Mouse (Mus musculus) layer of hippocampus, postnatal 14 days (tissue): Measurements from ENCODE around the gene Pbx3. TPM values are rescaled to one million over a fixed set of nuclear protein-coding genes. Genes with fewer than 3 reads are reported as not detected.
A peak's percentile ranks its signal among the peaks of the same experiment; 100 is the strongest.

Source experiments
- DNase-seq, 2 experiments: peaks; one replicate each; pipeline ENCODE4 v3.0.0; 2021 to 2022; ENCODE audit warnings: low spot score in 2 of 2, mixed read lengths in 1 of 2
- total RNA-seq, 2 experiments: library from RNA; stranded (reverse); gene quantifications; 2 replicates each; pipeline ENCODE4 v1.2.3; 2021

Pbx3 gene
- total RNA-seq, 2 experiments from 2014 or later, result 6.3 to 9.3 TPM

DNA sequence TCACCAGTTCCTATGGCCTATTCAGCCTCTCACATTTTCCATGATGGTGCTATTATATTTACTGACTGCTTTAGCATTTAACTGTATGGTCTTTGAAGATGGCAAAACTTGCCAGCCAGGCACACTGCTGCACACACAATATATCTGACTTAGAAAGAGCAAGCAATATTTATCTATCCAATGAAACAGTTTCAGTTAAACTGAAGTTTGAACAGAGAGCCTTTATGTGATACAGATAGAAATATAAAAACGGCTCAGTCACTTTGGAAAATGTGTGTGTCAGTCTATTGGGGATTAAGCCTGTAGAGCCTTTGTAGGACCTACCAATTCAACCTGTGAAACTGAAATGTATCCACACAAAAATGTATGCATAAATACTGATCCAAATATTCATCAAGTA, 74.3 kb downstream of the Pbx3 start:
- no peak for DNase-seq

DNA sequence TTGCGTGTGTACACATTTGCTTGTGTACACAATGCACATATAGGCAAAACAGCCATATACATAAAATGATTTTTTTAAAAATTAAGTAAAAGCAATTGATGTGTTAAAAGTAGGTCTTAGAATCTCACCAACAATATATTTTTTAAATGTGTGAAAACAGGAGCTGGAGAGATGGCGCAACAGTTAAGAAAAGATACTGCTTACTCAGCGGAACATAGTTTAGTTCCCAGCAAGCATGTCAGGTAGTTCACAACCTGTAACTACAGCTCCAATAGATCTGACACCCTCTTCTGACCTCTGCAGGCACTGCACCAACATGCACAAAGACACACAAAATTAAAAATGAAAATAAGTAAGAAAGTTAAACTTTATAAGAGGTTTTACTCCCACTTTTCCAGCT, 74.7 kb downstream of the Pbx3 start:
- no peak for DNase-seq

DNA sequence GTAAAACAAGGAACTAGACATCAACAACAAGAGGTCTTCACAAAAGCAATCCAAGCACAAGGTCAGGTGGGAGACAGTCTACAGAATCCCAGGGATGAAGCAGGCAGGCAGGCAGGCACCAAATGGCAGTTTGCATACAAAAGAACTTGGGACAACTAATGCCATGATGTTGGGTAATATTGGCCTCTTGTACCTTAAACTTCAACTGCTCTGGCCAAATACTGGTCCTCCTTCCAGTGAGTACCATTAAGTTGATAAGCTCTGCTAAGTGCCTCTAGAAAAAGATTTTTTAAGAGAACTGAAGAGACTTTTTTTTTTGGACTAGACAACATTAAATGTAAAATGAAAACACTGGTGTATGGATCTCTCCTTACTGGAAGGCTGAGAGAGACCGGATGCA, 83.2 kb downstream of the Pbx3 start:
- DNase-seq, result no peak

DNA sequence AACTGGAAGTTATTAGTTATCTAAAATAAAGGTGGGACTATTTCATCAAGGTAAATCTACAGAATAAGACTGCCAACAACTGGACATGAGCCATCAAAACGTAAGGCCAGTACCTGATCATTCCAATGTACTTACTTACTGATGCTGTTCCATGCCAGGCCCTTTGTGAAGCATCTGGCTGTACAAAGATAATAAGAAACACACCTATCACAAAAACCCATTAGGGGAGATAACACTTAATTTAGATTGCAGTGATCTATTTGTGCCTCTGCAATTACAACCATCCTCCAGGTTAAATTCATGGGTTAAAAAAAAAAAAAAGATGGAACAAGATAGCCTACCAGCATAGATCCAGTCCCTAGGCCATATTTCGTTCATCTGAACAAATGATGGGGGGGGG, 88.7 kb downstream of the Pbx3 start:
- DNase-seq, result no peak

DNA sequence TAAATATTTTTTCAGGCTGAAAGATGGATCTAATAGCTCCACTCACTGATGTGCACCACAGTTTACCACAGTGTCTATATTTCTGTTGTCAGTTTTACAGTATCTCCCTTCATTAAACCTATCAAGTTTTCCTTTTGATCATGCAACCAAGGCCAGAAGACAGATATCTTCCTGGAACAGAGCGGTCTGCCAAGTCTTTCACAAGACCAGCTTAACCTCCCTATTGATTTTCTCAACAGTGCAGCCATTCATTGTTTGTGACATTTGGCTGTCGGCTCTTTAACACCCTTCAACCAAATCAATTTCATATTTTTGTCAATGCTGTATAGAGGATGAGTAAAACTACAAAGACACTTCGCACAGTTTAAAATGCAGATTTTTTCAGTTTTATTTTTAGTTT, 91.9 kb downstream of the Pbx3 start:
- no peak for DNase-seq

DNA sequence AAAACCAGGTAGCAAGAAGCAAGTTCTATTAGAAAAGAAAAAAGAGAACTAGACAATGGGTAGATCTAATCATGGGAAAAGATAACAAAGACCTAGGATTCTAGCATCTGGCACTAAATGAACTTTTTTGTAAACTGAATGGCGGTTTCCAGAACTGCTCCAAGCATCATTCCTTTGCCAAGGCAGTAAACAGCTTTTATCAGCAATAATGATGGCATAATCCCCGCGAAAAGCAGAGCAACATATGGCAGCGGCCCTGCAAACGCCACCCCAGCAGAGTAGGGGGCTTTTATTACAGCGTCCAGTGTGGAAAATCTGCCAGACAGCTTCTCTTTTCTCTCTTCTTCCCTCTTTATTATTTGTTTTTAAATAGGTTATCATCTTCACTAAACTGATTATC, 93.2 kb downstream of the Pbx3 start:
- no peak for DNase-seq

DNA sequence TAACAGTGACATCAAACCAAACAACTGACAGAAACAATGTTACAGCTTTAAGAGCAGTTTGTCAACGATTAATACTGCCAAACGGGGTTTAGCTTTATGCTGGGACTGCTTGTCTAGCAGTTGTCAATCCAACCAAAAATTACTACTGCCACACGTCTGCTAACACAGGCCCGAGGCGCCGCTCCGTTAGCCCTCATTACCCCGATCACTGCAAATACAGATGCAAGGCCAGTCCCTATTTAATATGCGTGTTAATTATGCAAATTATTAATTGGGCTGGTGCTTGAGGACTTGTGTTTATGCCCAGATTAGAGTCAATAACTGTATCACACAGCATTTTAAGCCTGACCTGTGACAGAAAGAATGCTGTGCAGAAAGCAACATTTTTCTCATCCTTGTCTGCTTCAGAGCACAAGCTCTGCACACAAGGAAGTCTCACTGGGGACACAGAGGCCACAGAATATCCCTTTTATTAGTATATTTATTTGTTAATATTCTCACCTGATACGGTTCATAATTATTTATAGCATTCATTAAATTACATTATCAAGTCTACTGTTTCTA, 97.2 kb downstream of the Pbx3 start:
- DNase-seq, result no peak

DNA sequence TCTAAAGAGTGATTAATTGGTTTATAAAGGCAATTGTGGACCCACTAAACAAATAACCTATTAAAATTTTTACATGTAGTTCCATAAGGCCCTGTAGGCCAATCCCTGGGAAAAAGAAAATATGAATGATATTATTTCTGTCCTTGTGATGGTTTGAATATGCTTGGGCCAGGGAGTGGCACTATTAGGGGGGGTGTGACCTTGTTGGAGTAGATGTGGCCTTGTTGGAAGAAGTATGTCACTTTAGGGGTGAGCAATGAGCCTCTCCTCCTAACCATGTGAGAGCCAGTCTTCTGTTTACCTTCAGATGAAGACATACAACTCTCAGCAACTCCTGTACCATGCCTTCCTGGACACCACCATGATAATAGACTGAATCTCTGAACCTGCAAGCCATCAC, 110.9 kb downstream of the Pbx3 start:
- no peak for DNase-seq

DNA sequence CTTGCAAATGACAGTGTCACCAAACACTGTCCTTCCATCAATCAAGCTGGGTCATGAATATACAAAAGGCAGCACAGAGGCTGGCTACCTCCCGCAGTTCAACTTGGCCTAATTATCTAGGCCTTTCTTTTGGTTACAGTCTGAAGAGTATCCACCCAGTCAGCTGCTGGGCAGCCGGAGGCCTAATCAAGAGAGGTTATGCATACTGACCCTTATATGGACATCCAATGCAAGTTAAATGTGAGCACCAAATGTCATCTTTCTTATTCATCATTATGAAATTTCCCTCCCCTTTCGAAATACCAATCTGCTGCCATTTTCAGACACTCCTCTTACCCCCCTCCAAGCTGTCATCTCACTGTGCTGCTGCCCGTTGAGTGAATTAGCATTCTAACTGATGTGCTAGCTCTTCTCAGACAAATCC, 112.3 kb downstream of the Pbx3 start:
- DNase-seq, result no peak

DNA sequence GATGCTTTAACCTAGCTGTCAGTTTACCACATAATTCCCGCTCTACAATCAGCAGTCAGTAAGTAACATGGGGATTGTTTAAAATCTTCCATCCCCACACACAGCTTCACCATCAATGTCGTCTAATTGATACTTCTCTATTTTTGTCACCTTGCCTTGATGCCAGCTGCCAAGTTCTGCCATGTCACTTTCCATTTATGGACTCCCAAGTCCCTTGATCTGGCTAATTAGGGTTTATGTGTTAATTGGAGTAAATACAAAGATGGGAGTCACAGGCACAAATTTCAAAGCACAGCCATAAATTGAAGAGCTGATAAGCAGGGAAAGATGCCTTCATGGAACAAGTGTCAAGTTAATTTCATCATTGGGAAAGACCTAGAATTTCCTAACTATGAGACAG, 114.7 kb downstream of the Pbx3 start:
- DNase-seq, result no peak

DNA sequence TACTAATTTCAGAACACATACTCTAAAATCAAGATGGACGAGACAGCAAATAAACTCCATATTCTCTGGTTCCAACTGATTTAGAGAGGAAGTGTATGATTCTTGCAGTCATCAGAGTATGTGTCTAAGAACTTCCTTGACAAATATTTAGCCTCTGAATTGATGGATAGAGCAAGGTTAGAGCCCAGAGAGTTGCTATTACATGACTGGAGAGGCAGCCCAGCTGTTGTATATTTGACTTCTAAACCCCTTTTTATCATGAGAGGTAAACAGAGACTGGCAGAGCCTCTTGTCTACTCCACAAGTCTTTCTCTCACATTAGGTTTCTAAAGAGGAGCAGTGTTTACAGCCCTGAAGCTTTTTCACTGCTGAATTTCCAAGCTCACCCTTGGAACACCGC, 115.3 kb downstream of the Pbx3 start:
- no peak for DNase-seq

DNA sequence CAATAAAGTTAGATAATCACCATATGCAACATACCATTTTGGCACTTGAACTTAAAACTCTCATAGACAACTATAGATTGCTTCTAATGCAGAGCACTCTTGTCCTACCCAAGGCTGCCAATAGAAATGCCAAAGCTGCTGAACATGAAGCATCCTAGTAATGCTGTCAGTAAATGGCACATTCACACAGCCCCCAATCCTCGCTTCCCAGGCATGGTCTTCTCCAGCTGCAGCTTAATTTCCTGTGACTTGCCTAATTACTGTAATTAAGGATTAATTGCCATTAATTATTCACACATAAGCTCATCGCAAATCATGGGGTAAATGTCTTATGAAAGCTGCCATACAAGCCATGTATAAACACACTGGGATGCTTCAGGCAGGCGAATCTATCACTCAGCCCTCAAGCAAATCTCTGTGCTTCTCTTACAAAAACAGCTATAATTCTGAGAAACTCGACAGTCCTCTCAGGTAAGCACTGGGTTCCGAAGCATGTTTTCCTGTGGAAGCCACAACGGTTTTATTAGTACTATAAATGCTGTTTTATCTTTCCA, 116.9 kb downstream of the Pbx3 start:
- no peak for DNase-seq

DNA sequence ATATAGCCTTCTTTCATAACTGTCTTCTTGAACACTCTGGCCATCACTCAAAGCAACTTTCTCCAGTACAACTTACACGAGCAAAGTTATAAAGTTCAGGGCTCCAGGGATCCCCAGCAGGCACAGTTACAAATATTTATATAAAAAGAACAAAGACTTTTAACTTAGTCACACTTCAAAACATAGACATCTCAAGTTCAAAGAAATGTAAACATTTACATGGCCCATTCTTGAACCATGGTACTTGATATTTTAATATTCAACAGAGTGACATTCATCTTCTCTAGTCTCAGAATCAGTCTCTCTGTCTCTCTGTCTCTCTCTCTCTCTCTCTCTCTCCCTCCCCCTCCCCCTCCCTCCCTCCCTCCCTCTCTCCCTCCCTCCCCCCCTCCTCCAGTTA, 119.3 kb downstream of the Pbx3 start:
- no peak for DNase-seq

DNA sequence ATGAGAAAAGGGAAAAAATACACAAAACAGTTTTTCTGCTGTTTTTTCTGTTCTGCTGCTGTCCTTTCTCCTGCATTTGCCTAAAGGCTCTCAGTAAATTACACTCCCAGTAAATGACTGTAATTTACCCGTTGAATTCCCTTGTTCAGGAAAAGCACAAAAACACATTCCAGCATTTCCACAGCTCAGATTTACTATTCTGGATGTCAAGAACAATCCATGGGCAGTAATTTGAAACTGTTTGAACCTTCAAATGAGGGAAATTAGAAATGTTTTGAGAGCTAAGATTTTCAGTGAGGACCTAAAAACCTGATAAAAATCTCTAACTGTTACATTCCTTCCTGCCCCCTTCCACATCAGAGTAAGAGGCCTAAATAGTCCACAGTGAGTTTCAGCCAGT, 119.8 kb downstream of the Pbx3 start:
- DNase-seq, result no peak

DNA sequence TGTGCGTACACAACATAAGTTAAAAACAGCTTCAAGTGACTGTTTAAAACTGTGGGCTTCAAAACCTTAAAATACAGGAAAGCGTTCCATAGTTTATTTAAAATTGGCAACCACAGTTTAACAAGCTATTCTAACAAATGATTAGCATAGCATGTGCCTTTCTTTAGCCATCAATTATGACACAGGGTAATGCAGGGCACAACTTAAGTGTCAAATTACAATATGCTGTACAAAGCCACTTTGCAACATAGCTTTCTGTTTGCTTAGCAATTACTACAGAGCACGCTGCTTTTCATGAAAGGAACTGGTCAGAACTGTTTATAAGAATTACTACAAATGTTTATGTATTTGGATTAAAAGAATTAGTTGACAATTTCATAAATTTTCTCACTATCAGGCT, 120.7 kb downstream of the Pbx3 start:
- DNase-seq, result no peak

DNA sequence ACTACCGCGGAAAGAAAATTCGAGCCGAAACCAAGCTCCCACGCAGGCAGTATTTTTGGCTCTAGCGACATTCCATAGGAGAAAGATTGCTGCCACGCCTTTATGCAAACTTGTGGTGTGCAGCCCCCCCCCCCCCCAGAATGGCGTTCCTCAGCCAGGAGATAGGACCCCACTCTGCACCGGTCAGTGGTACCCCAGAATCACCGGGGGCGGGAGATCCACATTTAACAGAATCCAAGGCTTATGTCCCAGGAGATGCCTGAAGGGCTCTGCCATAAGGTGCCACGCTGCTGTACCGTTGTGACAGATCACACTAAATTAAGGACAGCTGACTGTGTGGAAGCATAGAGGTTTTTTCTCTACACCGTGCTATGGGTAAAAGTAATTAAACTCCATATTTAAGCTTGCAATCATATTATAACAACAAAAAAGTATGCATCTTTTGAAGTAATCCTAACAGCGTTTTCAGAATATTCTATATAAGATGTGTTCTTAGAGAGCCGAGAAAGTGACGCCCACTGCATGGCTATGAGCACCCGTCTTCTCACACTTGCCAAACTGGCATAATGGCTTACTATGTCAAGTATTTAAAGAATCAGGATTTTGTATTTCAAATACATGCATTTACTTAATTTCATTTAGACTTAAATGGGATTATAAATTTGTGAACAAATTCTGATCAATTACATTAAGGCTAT, 122.8 kb downstream of the Pbx3 start:
- DNase-seq, result no peak

DNA sequence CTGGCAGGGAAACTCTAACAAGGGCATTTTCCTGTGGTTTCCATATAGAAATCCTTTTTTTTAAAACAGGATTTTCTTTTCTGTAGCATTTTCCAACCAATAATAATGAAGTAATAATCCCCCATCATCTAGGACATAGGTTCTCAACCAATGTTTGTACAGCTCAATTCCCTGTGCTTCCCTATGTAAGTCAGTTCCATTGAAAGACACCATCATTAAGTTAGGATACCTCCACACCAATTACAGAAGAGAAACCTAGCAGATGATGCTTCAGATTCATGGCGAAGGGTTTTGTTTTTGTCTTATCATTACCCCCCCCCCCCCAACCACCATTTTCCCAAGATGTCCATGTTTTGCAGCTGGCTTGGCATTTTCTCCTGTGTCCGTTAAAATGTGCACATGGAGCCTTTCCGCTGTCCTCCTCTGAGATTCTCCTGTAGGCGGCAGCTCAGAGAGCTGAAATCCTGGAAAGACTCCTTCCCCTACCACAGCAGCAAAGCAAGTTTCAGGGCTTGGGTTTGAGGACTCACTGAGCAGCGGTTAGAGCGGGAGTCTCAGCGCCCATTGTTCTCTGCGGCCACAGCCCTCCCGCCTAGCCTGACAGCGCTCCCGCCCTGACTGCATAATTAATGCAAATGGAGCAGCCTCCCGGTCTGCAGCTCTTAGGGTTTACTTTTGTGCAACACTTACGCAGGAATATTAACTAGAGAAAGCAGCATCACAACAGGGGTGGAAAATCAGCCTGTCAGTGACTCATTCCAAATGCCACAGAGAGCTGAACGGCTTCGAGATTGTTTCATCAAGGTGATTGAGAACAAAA, 123.6 kb downstream of the Pbx3 start:
- peak; percentile 19 to 27 for DNase-seq

DNA sequence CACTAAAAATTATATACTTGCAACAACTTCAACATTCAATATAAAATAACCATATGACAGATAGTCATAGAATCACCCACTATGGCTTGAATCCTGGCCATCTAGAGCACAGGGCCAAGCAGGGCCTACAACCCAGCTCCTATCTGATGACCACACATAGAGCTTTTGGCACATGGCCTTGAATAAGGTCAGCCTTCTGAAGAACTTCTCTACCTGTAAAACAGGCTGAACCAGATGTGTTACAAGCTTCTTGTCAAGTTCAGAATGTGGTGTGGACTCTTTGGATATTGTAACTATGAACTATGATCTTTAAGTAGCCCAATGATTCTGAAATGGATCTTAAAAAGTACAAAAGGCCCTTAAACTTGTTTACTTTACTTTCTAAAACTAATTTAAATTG, 132.1 kb downstream of the Pbx3 start:
- no peak for DNase-seq

DNA sequence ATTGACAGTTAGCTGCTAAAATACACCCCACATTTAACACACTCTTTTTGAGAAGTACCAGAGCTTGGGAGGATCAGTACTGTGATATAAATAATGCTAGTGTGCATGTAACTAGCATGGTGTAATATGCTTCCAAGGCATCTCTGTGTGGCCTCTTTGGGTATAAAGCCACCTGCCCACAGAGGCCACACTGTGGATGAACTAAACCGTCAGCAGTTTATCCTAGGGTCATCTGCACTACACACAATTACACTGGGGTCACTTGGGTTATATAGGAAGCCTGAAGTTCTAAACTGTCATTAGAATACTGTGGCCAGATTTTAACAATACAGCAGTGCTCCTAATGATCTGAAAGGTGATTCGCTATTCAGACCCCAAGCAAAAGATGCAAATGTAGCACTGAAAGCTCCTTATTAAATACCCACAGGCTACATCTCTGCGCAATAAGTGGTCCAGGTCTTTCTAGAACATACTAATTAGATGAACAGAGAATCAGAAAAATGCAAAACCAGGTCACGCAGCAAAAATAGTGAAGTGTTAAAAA, 133.6 kb downstream of the Pbx3 start:
- no peak for DNase-seq

DNA sequence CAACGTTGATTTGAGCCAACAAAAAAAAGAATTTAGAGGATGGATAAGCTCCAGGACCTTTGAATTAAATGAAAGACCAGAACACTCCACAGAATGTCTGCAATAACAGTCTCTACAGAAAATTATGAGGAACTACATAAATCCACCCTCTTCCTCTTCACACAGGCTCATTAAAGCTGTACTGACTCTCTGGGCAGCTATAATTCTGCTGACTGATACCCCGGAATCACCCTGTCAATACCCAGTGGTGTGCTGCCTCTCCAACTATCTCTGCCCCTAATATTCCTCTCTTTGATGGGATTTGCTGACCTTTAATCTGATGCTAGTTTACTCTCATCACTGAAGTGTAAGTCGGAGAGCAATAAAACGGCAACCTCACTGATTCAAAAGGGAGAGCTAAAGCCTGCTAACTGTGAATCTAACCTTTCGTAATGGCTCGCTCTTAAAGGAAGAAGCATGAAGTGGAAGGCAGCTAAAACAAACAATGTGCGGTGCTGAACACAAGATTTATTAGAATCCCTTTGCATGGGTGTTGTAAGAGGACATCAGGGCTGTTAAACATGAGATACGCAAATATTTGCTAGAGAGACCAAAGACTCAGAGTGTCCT, 137.4 kb downstream of the Pbx3 start:
- no peak for DNase-seq

DNA sequence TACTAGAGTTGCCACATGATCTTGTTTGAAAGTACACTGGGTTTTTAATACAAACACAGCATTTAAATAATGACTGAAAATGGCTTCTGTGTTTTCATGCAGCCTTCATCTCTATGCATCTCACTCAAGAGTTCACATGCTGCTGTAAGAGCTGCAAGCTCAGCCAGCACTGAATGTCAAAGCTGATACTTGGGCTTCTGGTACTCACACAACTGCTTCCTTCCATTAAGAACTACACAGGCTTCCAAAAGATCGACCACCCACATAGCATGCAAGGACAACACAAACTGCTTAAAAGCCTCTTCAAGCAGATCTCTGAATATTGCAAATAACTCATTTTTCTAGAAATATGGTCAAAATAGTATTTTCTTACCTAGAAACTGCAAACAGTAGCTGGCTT, 138.7 kb downstream of the Pbx3 start:
- DNase-seq, result no peak

DNA sequence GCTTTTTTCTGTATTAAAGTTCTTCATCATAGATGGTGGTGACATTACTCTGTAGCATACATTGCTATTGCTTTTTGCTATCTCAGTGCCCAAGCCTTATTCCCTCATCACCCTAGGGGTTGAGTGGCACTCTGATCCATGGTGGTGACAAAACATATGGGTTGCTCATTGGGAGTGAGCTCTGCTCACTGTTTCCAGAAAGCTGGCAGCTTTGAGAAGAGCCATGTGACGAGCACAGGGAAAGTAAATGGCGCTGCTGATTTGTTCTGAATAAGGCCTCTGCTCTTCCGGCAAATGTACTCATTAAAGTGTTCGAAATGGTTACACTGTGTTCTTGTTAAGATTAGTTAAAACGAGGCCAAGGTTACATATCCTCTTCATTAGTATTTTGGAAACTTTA, 139.7 kb downstream of the Pbx3 start:
- no peak for DNase-seq
